Mouse (Mus musculus): ENCODE data around the gene Cd37. TPM values are rescaled to one million over a fixed set of nuclear protein-coding genes. Genes with fewer than 3 reads are reported as not detected.
"Not testable (repeated sequence)": the region's sequence is repeated elsewhere in the genome, so short reads cannot be mapped to it uniquely, and the experiment has no call there.

The Cd37 gene
- 1 to 10 TPM; 2.5 to 2.6 TPM for total RNA-seq (2021)

- intact Hi-C loops (cut with DNase I) = no loop called here
Observed at GRCm38 (mm10) chr7:45238723-45239496, at the start of gene Cd37. Gene Cd37 (minus strand): TSS chr7:45239115.

GRCm38 (mm10) chr7:45286486-45286885, 47.6 kb upstream of the Cd37 start:
- intact Hi-C loops (cut with DNase I) = no loop called here
- no peak for DNase-seq

More at GRCm38 (mm10) chr7:45238723-45239496, at the start of gene Cd37:
- DNase-seq = no peak

GRCm38 (mm10) chr7:45277136-45277760, 38.3 kb upstream of the Cd37 start, which contains the start of gene Slc6a21:
Gene Slc6a21 (plus strand): TSS chr7:45277513.
- intact Hi-C loops (cut with DNase I) = no loop called here

GRCm38 (mm10) chr7:45273672-45274071, 34.8 kb upstream of the Cd37 start:
- no peak for DNase-seq
- intact Hi-C loops (cut with DNase I) = no loop called here

More at GRCm38 (mm10) chr7:45277136-45277760, 38.3 kb upstream of the Cd37 start, which contains the start of gene Slc6a21:
- peak; percentile 64 for DNase-seq

GRCm38 (mm10) chr7:45272786-45273412, 34.0 kb upstream of the Cd37 start:
- intact Hi-C loops (cut with DNase I) = no loop called here
- DNase-seq = no peak

- DNase-seq = no peak
- intact Hi-C loops (cut with DNase I) = no loop called here
Observed at GRCm38 (mm10) chr7:45265518-45265917, 26.6 kb upstream of the Cd37 start.

GRCm38 (mm10) chr7:45264348-45264747, 25.4 kb upstream of the Cd37 start:
- DNase-seq = no peak
- intact Hi-C loops (cut with DNase I) = no loop called here

- intact Hi-C loops (cut with DNase I) = no loop called here
- DNase-seq = no peak
Observed at GRCm38 (mm10) chr7:45263006-45263607, 24.2 kb upstream of the Cd37 start.

- DNase-seq = no peak
- intact Hi-C loops (cut with DNase I) = no loop called here
Observed at GRCm38 (mm10) chr7:45262266-45262665, 23.4 kb upstream of the Cd37 start.

- intact Hi-C loops (cut with DNase I) = no loop called here
- DNase-seq = no peak
Observed at GRCm38 (mm10) chr7:45259281-45259680, 20.4 kb upstream of the Cd37 start.

GRCm38 (mm10) chr7:45257063-45257840, 18.3 kb upstream of the Cd37 start:
- intact Hi-C loops (cut with DNase I) = no loop called here
- no peak for DNase-seq

- DNase-seq; intact Hi-C loops (cut with DNase I): not testable (repeated sequence)
Observed at GRCm38 (mm10) chr7:45255822-45256221, 16.9 kb upstream of the Cd37 start.

- intact Hi-C loops (cut with DNase I) = no loop called here
- DNase-seq = no peak
Observed at GRCm38 (mm10) chr7:45253806-45254205, 14.9 kb upstream of the Cd37 start.

- intact Hi-C loops (cut with DNase I) = no loop called here
- no peak for DNase-seq
Observed at GRCm38 (mm10) chr7:45247666-45248065, 8.8 kb upstream of the Cd37 start.

- intact Hi-C loops (cut with DNase I) = no loop called here
- no peak for DNase-seq
Observed at GRCm38 (mm10) chr7:45241389-45241749, 2.5 kb upstream of the Cd37 start.

GRCm38 (mm10) chr7:45240633-45241388, 1.9 kb upstream of the Cd37 start, which contains the start of gene Slc6a16:
Gene Slc6a16 (plus strand): TSS chr7:45241085.
- peak; percentile 59 for DNase-seq
- intact Hi-C loops (cut with DNase I) = no loop called here

GRCm38 (mm10) chr7:45240109-45240508, 1.2 kb upstream of the Cd37 start:
- intact Hi-C loops (cut with DNase I) = no loop called here
- DNase-seq = no peak

GRCm38 (mm10) chr7:45237747-45238699, 892 bp downstream of the Cd37 start:
- intact Hi-C loops (cut with DNase I) = no loop called here
- no peak for DNase-seq

Data from left cerebral cortex, postnatal 4 days (tissue).